Mouse (Mus musculus): Measurements from ENCODE around the gene Actrt3. TPM values are rescaled to one million over a fixed set of nuclear protein-coding genes. Genes with fewer than 3 reads are reported as not detected.

Gene Actrt3
- total and polyA plus RNA-seq, 3 experiments: 0.16 to 0.17 TPM; not detected in 1

DNA sequence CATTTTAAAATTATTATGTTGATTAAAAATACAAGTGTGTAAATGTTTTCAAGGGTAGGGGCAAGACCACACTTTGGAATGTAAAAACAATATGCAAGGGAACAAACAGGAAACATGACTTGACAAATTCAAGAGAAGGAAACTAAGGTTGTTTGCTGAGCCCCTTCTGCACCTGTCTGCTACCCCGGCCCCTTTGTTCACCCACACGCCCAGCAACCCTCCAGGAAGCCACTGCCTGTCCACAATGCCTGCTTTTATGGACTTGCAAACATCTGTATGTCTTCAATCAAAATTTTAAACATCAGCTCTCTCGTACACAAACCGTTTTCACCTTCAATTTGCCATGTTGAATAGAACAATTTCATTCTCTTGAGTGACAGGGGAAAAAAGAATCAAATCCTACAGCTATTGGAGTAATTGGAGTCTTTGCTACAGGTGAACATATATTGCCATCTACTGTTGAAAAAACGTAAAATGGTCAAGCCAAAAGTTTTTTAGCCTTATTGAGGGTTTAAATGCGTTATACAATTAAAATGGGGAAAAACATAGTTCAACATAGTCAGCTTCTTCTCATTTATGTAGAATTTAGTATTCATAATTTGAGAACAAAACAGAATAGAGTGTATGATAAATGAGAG is 38.9 kb downstream of the Actrt3 start:
- no peaks in the 10 kb centered on the region; a peak in 1 of 4 replicates for H3K4me1 ChIP-seq (ENCODE audit: control insufficient read depth in 1 of 2, insufficient read depth in 2 of 2)
- in situ Hi-C loops (cut with MboI; ENCODE audit: low pct_ligation_motif_present, low pct_unique_long_range_greater_than_20kb, low sequenced_read_pairs) (no loop called here), dilution Hi-C loops (cut with MboI; ENCODE audit: extremely low pct_ligation_motif_present, extremely low pct_unique_long_range_greater_than_20kb, low sequenced_read_pairs) (no loop called here)
- no peaks in the 10 kb centered on the region for H3K79me2 ChIP-seq (replicated peaks; ENCODE audit: control insufficient read depth, extremely low read depth, insufficient read depth, poor library complexity, severe bottlenecking)
- no peaks in the 10 kb centered on the region for H3K27me3 ChIP-seq (replicated peaks)
- peak; percentile 37 for TF ChIP-seq SMC3 (IDR thresholded peaks at IDR 0.05; ENCODE audit: low read depth, low read length)
- no peak for TF ChIP-seq MYC (IDR thresholded peaks at IDR 0.05; ENCODE audit: low read depth, low read length)
- TF ChIP-seq CTCF (conservative IDR thresholded peaks at IDR 0.05 in 1 of 2, IDR thresholded peaks at IDR 0.05 in 1 of 2; ENCODE audit: low read depth in 2 of 2, low read length in 2 of 2): peak in 1 of 2 experiments; percentile 59; a peak in 2 of 4 replicates
- no peak for TF ChIP-seq KAT2A (IDR thresholded peaks at IDR 0.05; ENCODE audit: insufficient replicate concordance, low read length)
- TF ChIP-seq RAD21 (IDR thresholded peaks at IDR 0.05; ENCODE audit: low read depth, low read length): peak; percentile 71
- no peak for TF ChIP-seq ZMIZ1 (IDR thresholded peaks at IDR 0.05; ENCODE audit: low read depth, low read length)
- H3K36me3 ChIP-seq (replicated peaks in 1 of 2; ENCODE audit: control insufficient read depth in 1 of 2, insufficient read depth in 1 of 2, low read length in 1 of 2): no peaks in the 10 kb centered on the region
- no peak overlapping the region for H3K4me3 ChIP-seq (replicated peaks in 1 of 3; ENCODE audit: low read depth in 2 of 3, low read length in 2 of 3, poor library complexity in 1 of 3)
- no peak overlapping the region for H3K9ac ChIP-seq (ENCODE audit: insufficient read depth, low read depth)
- no peak overlapping the region for H3K27ac ChIP-seq (ENCODE audit: insufficient read depth, low read depth)
- no peaks in the 10 kb centered on the region for H3K9me3 ChIP-seq (replicated peaks; ENCODE audit: low read length)
- DNase-seq (ENCODE audit: extremely low read depth): no peak
- H3K4me2 ChIP-seq (ENCODE audit: insufficient read depth, low read depth, poor library complexity, severe bottlenecking): no peak overlapping the region

DNA sequence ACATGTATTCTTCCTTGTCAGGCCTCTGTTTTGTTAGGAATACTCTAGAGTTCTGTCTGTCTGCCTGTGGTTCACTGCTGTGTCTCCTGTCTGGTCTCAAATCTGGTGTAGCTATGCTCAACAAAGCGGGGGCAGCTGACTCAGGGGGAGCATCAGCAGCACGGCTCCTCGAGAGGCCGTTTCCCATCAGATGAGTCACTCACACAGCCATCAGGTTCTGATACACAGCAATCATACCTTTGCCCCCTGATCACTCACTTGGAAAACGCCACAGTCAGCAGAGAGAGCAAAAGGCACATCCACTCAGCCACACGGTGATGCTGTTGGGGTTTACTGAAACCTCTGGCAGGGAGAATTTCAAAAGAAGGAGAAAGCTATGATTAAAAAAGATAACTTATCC is 46.0 kb downstream of the Actrt3 start:
- no peak for DNase-seq (ENCODE audit: extremely low read depth)
- no peak overlapping the region for H3K4me3 ChIP-seq (replicated peaks in 1 of 3; ENCODE audit: low read depth in 2 of 3, low read length in 2 of 3, poor library complexity in 1 of 3)
- no peak overlapping the region for H3K9ac ChIP-seq (ENCODE audit: insufficient read depth, low read depth)
- H3K9me3 ChIP-seq (replicated peaks; ENCODE audit: low read length): no peaks in the 10 kb centered on the region
- H3K4me2 ChIP-seq (ENCODE audit: insufficient read depth, low read depth, poor library complexity, severe bottlenecking): no peak overlapping the region
- no peaks in the 10 kb centered on the region for H3K27me3 ChIP-seq (replicated peaks)
- H3K36me3 ChIP-seq (replicated peaks in 1 of 2; ENCODE audit: control insufficient read depth in 1 of 2, insufficient read depth in 1 of 2, low read length in 1 of 2): no peaks in the 10 kb centered on the region
- H3K79me2 ChIP-seq (replicated peaks; ENCODE audit: control insufficient read depth, extremely low read depth, insufficient read depth, poor library complexity, severe bottlenecking): no peaks in the 10 kb centered on the region
- no peak for TF ChIP-seq TBP (conservative IDR thresholded peaks at IDR 0.05; ENCODE audit: low read depth, low read length)
- no peak for TF ChIP-seq POLR2A (IDR thresholded peaks at IDR 0.05; ENCODE audit: low read depth, low read length)
- no peak for TF ChIP-seq POLR2AphosphoS2 (IDR thresholded peaks at IDR 0.05; ENCODE audit: low read depth, low read length)
- TF ChIP-seq GABPA (IDR thresholded peaks at IDR 0.05; ENCODE audit: insufficient replicate concordance, low read depth, low read length): no peak
- TF ChIP-seq EP300 (IDR thresholded peaks at IDR 0.05; ENCODE audit: low read length): no peak
- TF ChIP-seq SMC3 (IDR thresholded peaks at IDR 0.05; ENCODE audit: low read depth, low read length): no peak
- no peak for TF ChIP-seq RCOR1 (conservative IDR thresholded peaks at IDR 0.05; ENCODE audit: low read depth, low read length)
- no peak for TF ChIP-seq PAX5 (IDR thresholded peaks at IDR 0.05; ENCODE audit: low read length)
- TF ChIP-seq NRF1 (IDR thresholded peaks at IDR 0.05; ENCODE audit: low read depth, low read length): no peak
- no peak for TF ChIP-seq USF1 (IDR thresholded peaks at IDR 0.05; ENCODE audit: low read depth, low read length)
- no peak for TF ChIP-seq ZMIZ1 (IDR thresholded peaks at IDR 0.05; ENCODE audit: low read depth, low read length)
- TF ChIP-seq JUN (IDR thresholded peaks at IDR 0.05; ENCODE audit: insufficient read depth, low read depth, low read length): no peak
- TF ChIP-seq MAZ (IDR thresholded peaks at IDR 0.05; ENCODE audit: low read depth, low read length): no peak
- TF ChIP-seq SIN3A (IDR thresholded peaks at IDR 0.05; ENCODE audit: low read length): no peak
- TF ChIP-seq UBTF (IDR thresholded peaks at IDR 0.05; ENCODE audit: low read depth, low read length): no peak
- no peak for TF ChIP-seq CTCF (conservative IDR thresholded peaks at IDR 0.05 in 1 of 2, IDR thresholded peaks at IDR 0.05 in 1 of 2; ENCODE audit: low read depth in 2 of 2, low read length in 2 of 2)
- TF ChIP-seq ZKSCAN1 (IDR thresholded peaks at IDR 0.05; ENCODE audit: borderline replicate concordance, low read depth, low read length): no peak
- no peak overlapping the region for H3K27ac ChIP-seq (ENCODE audit: insufficient read depth, low read depth)
- no peaks in the 10 kb centered on the region for H3K4me1 ChIP-seq (ENCODE audit: control insufficient read depth in 1 of 2, insufficient read depth in 2 of 2)
- dilution Hi-C loops (cut with MboI; ENCODE audit: extremely low pct_ligation_motif_present, extremely low pct_unique_long_range_greater_than_20kb, low sequenced_read_pairs): no loop called here
- in situ Hi-C loops (cut with MboI; ENCODE audit: low pct_ligation_motif_present, low pct_unique_long_range_greater_than_20kb, low sequenced_read_pairs): no loop called here
